In the genomic region with DNA sequence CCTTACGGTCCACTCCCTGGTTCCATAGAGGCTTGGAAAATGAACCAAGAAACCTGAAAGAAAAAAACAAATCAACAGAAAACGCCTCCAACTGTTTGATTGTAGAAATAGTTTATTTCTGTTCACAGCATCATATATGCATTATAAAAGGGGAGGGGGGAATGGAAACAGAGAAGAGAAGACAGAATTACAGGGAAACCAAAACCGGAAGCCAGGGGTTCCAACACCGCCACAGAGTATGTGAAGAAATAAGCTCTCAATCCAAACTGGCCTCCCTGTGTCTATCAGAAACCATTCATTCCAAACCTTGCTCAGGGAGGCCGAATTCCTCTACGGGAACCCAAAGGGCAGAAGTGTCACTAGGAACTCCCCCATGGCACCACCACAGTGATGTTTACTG, we compare ENCODE assay signal across 11 mouse cellular contexts. TPM values are rescaled to one million over a fixed set of nuclear protein-coding genes. Genes with fewer than 3 reads are reported as not detected.
DNase-seq lines count a peak whose midpoint lies in the region; ATAC-seq and TF ChIP-seq lines count a peak whose summit lies in the region.
"Had no signal": no experiment of that assay in that cellular context is flagged by ENCODE, and none has a peak within 500 bp of the region (broad histone marks: within the 10 kb centered on the region; RNA-seq: fewer than 3 reads in every experiment).

No protein-coding gene starts in this region.

- ATAC-seq in heart, embryonic 13.5 days (ENCODE audit: extremely low read depth, insufficient number of reproducible peaks, low FRiP score, low TSS enrichment): no peak
- no peak for ATAC-seq in neural tube, embryonic 11.5 days (ENCODE audit: insufficient read depth, low FRiP score, low TSS enrichment)
- no peak for ATAC-seq in limb, embryonic 13.5 days (ENCODE audit: low FRiP score, low read depth)
- no peak for ATAC-seq in stomach, postnatal 0 days (ENCODE audit: low FRiP score, low TSS enrichment)
- ATAC-seq: activated CD4-positive, CD25-positive, alpha-beta regulatory T cell, adult 4 months had no signal

- 79% methylated on average over 6 of the region's 6 CpGs for WGBS in heart, embryonic 13.5 days
- WGBS in neural tube, embryonic 11.5 days: 88% methylated on average over 6 of the region's 6 CpGs
- WGBS in limb, embryonic 13.5 days: 95% methylated on average over 6 of the region's 6 CpGs
- 83% methylated on average over 6 of the region's 6 CpGs for WGBS in stomach, postnatal 0 days

- H3K9ac ChIP-seq in heart, embryonic 13.5 days: no peak overlapping the region
- no peak overlapping the region for H3K9ac ChIP-seq in neural tube, embryonic 11.5 days (ENCODE audit: low read length)
- H3K9ac ChIP-seq in limb, embryonic 13.5 days: no peak overlapping the region
- H3K9ac ChIP-seq in stomach, postnatal 0 days (ENCODE audit: low read length): no peak overlapping the region

- H3K9me3 ChIP-seq in heart, embryonic 13.5 days: no peaks in the 10 kb centered on the region
- no peaks in the 10 kb centered on the region for H3K9me3 ChIP-seq in neural tube, embryonic 11.5 days (ENCODE audit: control insufficient read depth, low read length)
- no peaks in the 10 kb centered on the region for H3K9me3 ChIP-seq in limb, embryonic 13.5 days
- no peaks in the 10 kb centered on the region for H3K9me3 ChIP-seq in stomach, postnatal 0 days (ENCODE audit: control insufficient read depth, low read length)

- H3K27me3 ChIP-seq in heart, embryonic 13.5 days (replicated peaks): no peaks in the 10 kb centered on the region
- no peaks in the 10 kb centered on the region for H3K27me3 ChIP-seq in neural tube, embryonic 11.5 days (ENCODE audit: control insufficient read depth, insufficient read depth, low read length)
- H3K27me3 ChIP-seq in limb, embryonic 13.5 days: no peaks in the 10 kb centered on the region
- H3K27me3 ChIP-seq in stomach, postnatal 0 days (ENCODE audit: control insufficient read depth, insufficient read depth, low read length): no peaks in the 10 kb centered on the region

- TF ChIP-seq EP300 in stomach, postnatal 0 days (optimal IDR thresholded peaks at IDR 0.05): no peak

- no peak overlapping the region for H3K27ac ChIP-seq in heart, embryonic 13.5 days (replicated peaks)
- no peak overlapping the region for H3K27ac ChIP-seq in neural tube, embryonic 11.5 days (ENCODE audit: low read depth, low read length)
- H3K27ac ChIP-seq in limb, embryonic 13.5 days: no peak overlapping the region
- H3K27ac ChIP-seq in stomach, postnatal 0 days (replicated peaks): no peak overlapping the region

- peak overlapping the region; percentile 91 for H3K4me3 ChIP-seq in heart, embryonic 13.5 days
- H3K4me3 ChIP-seq in neural tube, embryonic 11.5 days (ENCODE audit: low read depth, low read length): peak overlapping the region; percentile 93
- H3K4me3 ChIP-seq in limb, embryonic 13.5 days: peak overlapping the region; percentile 84
- H3K4me3 ChIP-seq in stomach, postnatal 0 days (ENCODE audit: low read depth, low read length): no peak overlapping the region

- H3K36me3 ChIP-seq in heart, embryonic 13.5 days: peaks cover 10% of the 10 kb centered on the region
- peaks cover 3% of the 10 kb centered on the region; the same call in 1 of the 2 replicates for H3K36me3 ChIP-seq in neural tube, embryonic 11.5 days (ENCODE audit: control insufficient read depth, insufficient read depth, low read length)
- peaks cover 9% of the 10 kb centered on the region; the same call in 1 of the 2 replicates for H3K36me3 ChIP-seq in limb, embryonic 13.5 days
- H3K36me3 ChIP-seq in stomach, postnatal 0 days (ENCODE audit: control insufficient read depth, insufficient read depth, low read length): no peaks in the 10 kb centered on the region

- no peak for DNase-seq in heart, adult 11 months
- no peak for DNase-seq in neural tube, embryonic 11.5 days (ENCODE audit: low spot score)
- DNase-seq in neural tube, embryonic 10.5 days (ENCODE audit: extremely low spot score, low spot score): no peak
- DNase-seq in stomach, postnatal 0 days (ENCODE audit: low spot score): no peak
- DNase-seq in left cerebral cortex, adult 8-10 months (ENCODE audit: low spot score in 2 of 2): no peak
- DNase-seq in layer of hippocampus, adult 11-12 months (ENCODE audit: low spot score): no peak
- DNase-seq: B cell, adult 2 months; cerebellum, adult 9-11 months had no signal

- TF ChIP-seq CTCF in stomach, postnatal 0 days (IDR thresholded peaks at IDR 0.05; ENCODE audit: low read depth): no peak

- H3K4me2 ChIP-seq in heart, embryonic 13.5 days: peak overlapping the region; percentile 86
- H3K4me2 ChIP-seq in neural tube, embryonic 11.5 days (ENCODE audit: low read depth): peak overlapping the region; percentile 77
- peak overlapping the region; percentile 90; the same call in 1 of the 2 replicates for H3K4me2 ChIP-seq in limb, embryonic 13.5 days (replicated peaks)
- H3K4me2 ChIP-seq in stomach, postnatal 0 days (replicated peaks; ENCODE audit: low read depth): 0 out of 2 replicates have a peak overlapping the region, but pooled peaks have one; percentile 21

- H3K4me1 ChIP-seq in heart, embryonic 13.5 days: peaks cover 25% of the 10 kb centered on the region
- peaks cover 5% of the 10 kb centered on the region for H3K4me1 ChIP-seq in neural tube, embryonic 11.5 days (ENCODE audit: control insufficient read depth, insufficient read depth, low read length)
- peaks cover 30% of the 10 kb centered on the region for H3K4me1 ChIP-seq in limb, embryonic 13.5 days
- peaks cover 5% of the 10 kb centered on the region for H3K4me1 ChIP-seq in stomach, postnatal 0 days (replicated peaks; ENCODE audit: control insufficient read depth, insufficient read depth)

RNA-seq across cellular contexts. Expression of gene Arl4c, which starts 3.9 kb away (rescaled TPM):
- 6.6 and 7.6 TPM in 2 replicates for polyA plus RNA-seq in heart, embryonic 13.5 days (2015; fragmentation: Nextera tagmentation; extraction: Ambion mirVana)
- 10.5 and 11.8 TPM in 2 replicates for polyA plus RNA-seq in neural tube, embryonic 11.5 days (2014; fragmentation: Nextera tagmentation; extraction: Ambion mirVana)
- polyA plus RNA-seq in limb, embryonic 13.5 days (2015; fragmentation: Nextera tagmentation; extraction: Ambion mirVana): 10.2 and 11.5 TPM in 2 replicates
- 5.7 and 5.8 TPM in 2 replicates for polyA plus RNA-seq in stomach, postnatal 0 days (2015; fragmentation: Nextera tagmentation; extraction: Ambion mirVana)
- total RNA-seq in left cerebral cortex, adult 8-10 months (2022): 10 to 100 TPM; 36.6 to 40.7 (median 39.0) TPM

Comparison
In these comparisons a context has a peak if more than half of its experiments do, and no peak if none do; other contexts are left out.
1. H3K4me2 ChIP-seq: peak in every context shown above with its lines; median percentile 90 in limb, embryonic 13.5 days; 86 in heart, embryonic 13.5 days; 77 in neural tube, embryonic 11.5 days; 21 in stomach, postnatal 0 days.